Mouse (Mus musculus) fat pad, adult 2 months (tissue): ENCODE measurements around the gene Adamts2.

Experiments used
- DNase-seq: peaks from one replicate; pipeline ENCODE4 v3.0.0-alpha.2; 2011; ENCODE audit warnings: low read depth, low spot score; ENCODE audit errors: extremely low read depth

Gene Adamts2

GRCm38 (mm10) chr11:50670881-50671280, 69.0 kb downstream of the Adamts2 start:
- DNase-seq, result no peak

DNA sequence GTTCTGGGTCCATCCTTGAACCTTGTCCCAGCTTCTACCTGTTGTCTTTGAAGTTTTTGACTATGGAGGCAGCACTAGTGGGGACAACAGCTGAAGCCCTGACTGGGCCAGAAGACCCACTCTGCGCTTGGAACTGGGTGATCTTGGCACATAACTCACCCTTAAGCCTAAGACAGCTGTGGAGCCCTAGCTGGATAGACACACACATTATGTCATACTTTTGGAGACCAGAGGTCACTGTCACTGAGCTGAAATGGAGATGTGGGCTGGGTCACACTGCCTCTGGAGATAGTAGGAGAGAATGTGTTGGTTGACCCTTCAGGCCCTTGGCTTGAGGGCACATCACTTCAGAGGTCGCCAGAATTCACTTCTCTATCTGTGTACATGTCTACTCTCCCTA, 69.5 kb downstream of the Adamts2 start:
- DNase-seq, result no peak

DNA sequence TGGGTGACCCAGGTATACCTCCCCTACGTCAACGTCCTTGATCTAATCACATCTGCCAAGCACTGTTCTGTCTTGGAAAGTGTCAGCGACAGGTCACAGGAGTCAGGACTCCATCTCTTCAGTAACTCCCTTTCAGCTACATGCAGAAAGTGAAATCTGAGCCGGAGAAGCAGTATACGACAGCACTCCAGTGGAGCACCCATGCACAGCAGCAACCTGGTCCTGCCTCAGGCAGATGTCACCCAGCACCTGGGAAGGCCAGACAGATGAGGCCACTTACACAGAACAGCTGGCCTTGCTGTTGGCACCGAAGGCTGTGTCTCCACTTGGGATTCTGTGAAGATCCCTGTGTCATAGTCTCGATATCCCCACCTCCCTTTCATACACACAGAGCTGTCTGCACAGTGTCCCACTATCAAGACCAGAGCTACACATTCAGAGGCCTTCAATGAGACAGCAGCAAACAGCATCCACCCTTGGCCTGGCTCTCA, 70.0 kb downstream of the Adamts2 start:
- DNase-seq, result no peak

DNA sequence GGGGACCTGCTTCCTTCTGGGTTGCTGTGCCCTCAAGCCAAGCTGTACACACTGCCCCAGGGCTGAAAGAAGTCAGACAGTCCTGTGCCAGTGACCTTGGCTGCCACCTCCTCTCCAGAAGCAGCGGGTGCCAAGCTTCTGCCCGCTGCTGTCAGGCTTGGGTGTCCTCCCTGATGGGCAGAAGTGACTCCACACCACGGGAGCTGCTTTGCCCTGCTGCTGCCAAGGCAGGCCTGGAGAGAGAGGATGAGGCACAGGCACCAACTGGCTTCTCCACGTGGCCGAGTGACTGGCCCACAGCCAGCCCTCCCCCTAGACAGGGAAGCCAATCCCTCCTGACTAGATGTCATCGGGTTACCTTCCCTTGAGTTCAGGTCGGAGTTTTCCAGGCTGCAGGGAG, 71.0 kb downstream of the Adamts2 start:
- no peak for DNase-seq

DNA sequence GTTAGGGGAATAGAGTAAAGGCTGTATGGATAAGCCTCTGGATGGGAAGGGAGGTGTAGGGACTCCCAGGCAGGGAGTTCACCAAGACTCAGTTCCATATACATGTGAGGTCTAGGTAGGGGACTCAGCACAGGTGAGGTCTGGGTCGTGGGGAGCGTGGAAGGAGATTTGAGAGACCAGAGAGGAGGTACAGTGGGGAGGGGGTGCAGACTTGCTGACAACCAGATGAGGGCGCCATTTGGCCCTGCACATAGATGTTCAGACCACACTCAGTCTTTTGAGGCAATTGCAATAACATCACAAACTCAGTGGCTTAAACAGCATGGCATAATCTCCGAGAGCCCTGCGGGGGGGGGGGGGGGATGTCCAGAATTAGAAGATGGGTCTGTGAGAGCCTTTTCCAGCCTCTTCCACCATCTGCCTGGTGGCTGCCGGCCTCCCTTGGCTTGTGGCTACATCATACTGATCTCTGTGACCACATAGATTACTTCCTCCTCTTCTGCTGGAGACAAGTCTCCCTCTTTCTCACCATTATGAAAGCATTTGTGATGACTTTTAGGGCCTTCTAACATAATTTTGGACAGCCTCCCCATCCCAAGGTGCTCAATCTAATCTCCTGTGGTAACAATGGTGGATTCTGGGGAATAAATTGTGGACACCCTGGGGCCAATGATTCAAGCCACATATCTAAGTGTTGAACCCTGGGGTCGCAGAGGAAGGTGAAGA, 71.8 kb downstream of the Adamts2 start:
- no peak for DNase-seq

- no peak for DNase-seq
These were observed 72.5 kb downstream of the Adamts2 start for GRCm38 (mm10) chr11:50674390-50674789.

- no peak for DNase-seq
These were observed 76.8 kb downstream of the Adamts2 start for GRCm38 (mm10) chr11:50678650-50679049.

DNA sequence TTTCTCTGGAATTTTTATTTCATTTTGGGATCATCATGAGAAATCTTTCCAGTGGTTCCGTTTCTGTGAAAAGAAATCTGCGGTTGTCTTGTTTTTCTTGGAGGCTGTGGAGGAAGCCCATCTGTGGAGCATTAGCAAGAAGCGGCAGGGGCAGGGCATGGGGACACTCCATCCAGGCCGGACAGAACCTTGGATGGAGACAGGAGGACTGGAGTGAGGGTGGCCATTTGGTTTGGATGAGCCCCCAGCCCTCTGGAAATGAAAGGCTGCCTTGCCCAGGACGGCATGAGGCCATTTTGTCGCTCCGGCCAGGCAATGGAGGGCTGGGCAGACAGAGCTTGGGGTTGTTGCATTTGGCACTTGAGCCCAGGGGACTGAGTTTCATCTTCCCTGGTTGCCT, 80.1 kb downstream of the Adamts2 start:
- no peak for DNase-seq

GRCm38 (mm10) chr11:50683821-50684220, 81.9 kb downstream of the Adamts2 start:
- no peak for DNase-seq

- DNase-seq, result no peak
These were observed 86.7 kb downstream of the Adamts2 start for GRCm38 (mm10) chr11:50688584-50688983.

- no peak for DNase-seq
These were observed 87.8 kb downstream of the Adamts2 start for GRCm38 (mm10) chr11:50689672-50690071.

- no peak for DNase-seq
These were observed 98.1 kb downstream of the Adamts2 start for GRCm38 (mm10) chr11:50699971-50700370.

DNA sequence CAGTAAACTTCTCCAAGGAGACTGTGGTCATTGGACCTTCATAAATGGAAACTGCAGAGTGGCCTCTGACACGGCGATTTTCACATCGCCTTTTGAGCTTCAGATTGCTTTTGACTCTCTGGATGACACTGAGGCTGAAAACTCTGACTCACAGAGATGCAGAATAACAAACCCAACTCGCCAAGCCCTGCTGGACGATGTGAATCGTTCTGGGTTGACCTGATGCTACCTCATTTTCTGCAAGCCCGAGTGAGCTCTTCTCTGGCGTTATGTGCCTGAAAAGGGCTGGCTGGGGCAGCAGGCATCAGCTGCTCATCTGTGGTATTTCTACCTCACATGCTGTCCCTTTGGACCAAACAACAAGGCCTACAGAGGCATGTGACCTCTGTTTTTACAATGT, 98.6 kb downstream of the Adamts2 start:
- DNase-seq, result no peak

DNA sequence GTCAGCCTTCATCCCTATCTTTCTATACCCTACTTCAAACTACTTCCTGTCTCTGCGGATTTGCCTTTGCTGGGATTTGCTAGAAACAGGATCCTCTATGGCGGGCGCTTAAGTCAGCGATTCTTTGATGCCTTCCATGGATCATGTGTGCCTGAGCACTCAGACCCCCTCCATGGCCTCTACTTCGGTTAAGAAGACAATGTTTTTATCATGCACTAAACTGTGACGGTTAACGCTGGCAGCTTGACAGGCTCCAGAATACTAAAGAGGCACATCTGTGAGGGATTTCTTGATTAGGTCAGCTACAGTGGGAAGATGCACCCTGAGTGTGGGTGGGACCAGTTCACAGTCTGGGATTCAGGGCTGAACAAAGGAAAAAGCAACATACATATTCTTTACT, 101.5 kb downstream of the Adamts2 start:
- no peak for DNase-seq

DNA sequence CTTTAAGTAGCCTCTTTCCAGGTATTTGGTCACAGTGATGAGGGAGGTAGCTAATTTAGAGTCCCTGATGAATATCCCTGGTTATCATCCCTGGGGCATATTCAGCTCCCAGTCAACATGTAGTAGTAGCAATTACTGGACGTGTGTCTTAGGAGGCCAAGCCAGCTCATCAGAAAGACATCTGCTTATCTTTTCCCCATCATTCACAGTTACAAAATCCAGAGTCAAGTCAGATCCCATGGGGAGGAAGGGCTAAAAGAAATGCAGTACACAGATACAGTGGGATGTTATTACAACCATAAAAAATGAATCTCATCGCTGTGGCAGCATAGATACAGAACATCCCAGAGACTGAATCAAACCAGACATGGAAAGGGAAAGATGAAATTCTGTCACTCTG, 102.6 kb downstream of the Adamts2 start:
- DNase-seq, result no peak

GRCm38 (mm10) chr11:50707259-50707658, 105.4 kb downstream of the Adamts2 start:
- DNase-seq, result no peak

DNA sequence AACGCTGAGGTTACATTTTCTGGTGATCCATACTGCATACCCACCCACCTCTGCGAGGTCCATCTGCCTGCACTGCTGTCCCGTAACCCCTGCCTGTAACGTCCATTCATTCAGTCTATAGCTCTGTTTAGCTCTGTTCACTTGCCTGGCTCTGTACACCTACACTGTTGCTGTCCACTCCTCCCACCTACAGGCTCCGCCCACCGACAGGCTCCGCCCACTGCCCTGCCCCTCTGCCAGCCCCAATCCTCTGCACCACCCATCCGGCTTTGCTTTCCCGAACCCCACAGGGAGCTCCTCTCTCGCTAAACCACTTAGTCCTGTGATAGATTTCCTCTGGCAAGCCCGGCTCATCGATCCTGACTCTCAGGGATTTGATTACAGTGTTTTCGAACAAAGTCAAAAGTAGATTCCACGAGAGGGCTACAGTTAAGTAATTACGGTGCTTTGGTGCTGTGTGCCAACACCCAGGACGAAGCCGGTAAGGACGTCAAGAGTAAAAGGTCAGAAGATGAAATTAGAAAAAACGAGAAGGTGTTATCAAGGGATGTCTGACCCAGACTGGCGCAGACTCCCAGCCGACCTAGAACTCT, 111.8 kb downstream of the Adamts2 start:
- no peak for DNase-seq

GRCm38 (mm10) chr11:50715091-50715490, 113.2 kb downstream of the Adamts2 start:
- no peak for DNase-seq

- no peak for DNase-seq
These were observed 115.6 kb downstream of the Adamts2 start for GRCm38 (mm10) chr11:50717381-50717897.

DNA sequence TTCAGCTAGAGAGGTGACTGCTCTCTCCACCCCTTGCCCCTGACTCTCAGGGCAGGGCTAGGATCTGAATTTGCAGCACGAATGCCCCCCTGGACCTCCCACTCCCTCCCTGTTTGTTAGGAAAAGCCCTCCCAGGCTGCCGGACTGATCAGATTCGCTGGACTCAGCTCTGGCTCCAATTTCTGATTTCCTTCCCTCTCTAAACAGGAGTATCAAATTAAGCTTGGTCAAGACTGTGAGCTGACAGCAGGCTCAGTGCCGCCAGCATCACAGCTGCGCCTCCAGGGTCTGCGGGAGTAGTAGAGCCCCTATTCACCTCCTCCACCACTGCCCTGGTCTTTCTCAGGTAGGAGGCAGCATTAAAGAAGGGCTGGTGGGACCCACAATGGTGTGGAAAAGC, 117.0 kb downstream of the Adamts2 start:
- no peak for DNase-seq

DNA sequence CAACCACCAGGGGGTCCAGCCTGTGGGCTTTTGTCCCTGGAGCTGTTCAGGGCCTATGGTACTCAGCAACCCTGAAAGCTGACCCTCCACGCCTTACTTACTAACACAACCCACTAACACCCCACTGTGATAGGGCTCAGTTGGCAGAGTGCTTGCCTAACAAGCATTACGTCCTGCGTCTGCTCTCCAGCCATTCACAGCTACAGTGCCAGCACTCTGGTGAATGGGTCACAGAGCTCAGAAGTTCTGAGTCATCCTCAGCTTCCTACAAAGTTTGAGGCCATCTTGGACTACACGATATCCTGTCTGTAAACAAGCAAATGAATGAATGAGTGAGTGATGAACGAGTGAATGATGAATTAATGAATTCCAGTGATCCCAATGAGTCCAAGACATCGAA, 118.5 kb downstream of the Adamts2 start:
- DNase-seq, result no peak

- no peak for DNase-seq
These were observed 119.1 kb downstream of the Adamts2 start for GRCm38 (mm10) chr11:50720856-50721550.
